Mouse (Mus musculus) hindbrain, postnatal 0 days (tissue): ENCODE measurements around the gene Ttc39a. TPM values are rescaled to one million over a fixed set of nuclear protein-coding genes. Genes with fewer than 3 reads are reported as not detected.

Experiments
- ATAC-seq: fragments of 200-750 bp; cut with Nextera tagmentation; 2 replicates; pipeline ENCODE4 v1.8.0; 2017; ENCODE audit warnings: mild to moderate bottlenecking, moderate TSS enrichment, moderate library complexity
- DNase-seq: peaks from one replicate; pipeline ENCODE4 v3.0.0-alpha.2; 2015; ENCODE audit warnings: low spot score
- H3K27ac ChIP-seq: fragments of 300-500 bp; sonication (generic); 2 replicates; pipeline ENCODE4 v1.5.1; 2014; ENCODE audit warnings: mild to moderate bottlenecking
- H3K27me3 ChIP-seq: fragments of 300-500 bp; sonication (generic); 2 replicates; pipeline ENCODE4 v1.6.1; 2014; ENCODE audit warnings: low read length, mixed read lengths; ENCODE audit not compliant: insufficient read depth
- H3K36me3 ChIP-seq: fragments of 300-500 bp; sonication (generic); 2 replicates; pipeline ENCODE4 v1.6.1; 2014; ENCODE audit warnings: low read length, mixed read lengths; ENCODE audit not compliant: insufficient read depth
- H3K4me1 ChIP-seq: fragments of 300-500 bp; sonication (generic); 2 replicates; pipeline ENCODE4 v1.6.1; 2014; ENCODE audit warnings: antibody characterized with exemption, low read length, mixed read lengths; ENCODE audit not compliant: insufficient read depth
- H3K4me2 ChIP-seq: fragments of 300-500 bp; sonication (generic); 2 replicates; pipeline ENCODE4 v1.6.1; 2014; ENCODE audit warnings: low read depth, mild to moderate bottlenecking, low read length, moderate library complexity, mixed read lengths
- H3K4me3 ChIP-seq: fragments of 300-500 bp; sonication (generic); 2 replicates; pipeline ENCODE4 v1.5.1; 2014; ENCODE audit warnings: low read length
- H3K9ac ChIP-seq: fragments of 300-500 bp; sonication (generic); replicated peaks from 2 replicates; pipeline ENCODE4 v1.6.1; 2014; ENCODE audit warnings: mild to moderate bottlenecking, low read length, moderate library complexity, mixed read lengths
- H3K9me3 ChIP-seq: fragments of 300-500 bp; sonication (generic); 2 replicates; pipeline ENCODE4 v1.6.1; 2016; ENCODE audit warnings: low read length, mixed read lengths
- CTCF ChIP-seq: IDR thresholded peaks from 2 replicates; pipeline ENCODE4 v1.5.1; 2016; ENCODE audit warnings: antibody characterized with exemption, control low read depth, low read depth
- WGBS: fragments of 180-500 bp; shearing (Covaris S2); extraction: QIAGEN DNeasy Blood & Tissue Kit; methylation state at CpG from one replicate; pipeline ENCODE4 v1.1.7; 2014; 5-methylcytosine and 5-hydroxymethylcytosine counted together
- polyA plus RNA-seq: library from polyadenylated mRNA; unstranded; fragments of >200 nt; fragmentation: Nextera tagmentation; extraction: Ambion mirVana; gene quantifications from 2 replicates; pipeline ENCODE4 v1.2.1, GENCODE M21; 2015
- total RNA-seq: library from RNA; depleted of rRNA; stranded (reverse); fragments of >200 nt; gene quantifications from 2 replicates; pipeline ENCODE4 v1.2.3, GENCODE M21; 2014

Ttc39a gene
- total and polyA plus RNA-seq, 2 experiments from 2014 or later, result 6.4 to 6.8 TPM

DNA sequence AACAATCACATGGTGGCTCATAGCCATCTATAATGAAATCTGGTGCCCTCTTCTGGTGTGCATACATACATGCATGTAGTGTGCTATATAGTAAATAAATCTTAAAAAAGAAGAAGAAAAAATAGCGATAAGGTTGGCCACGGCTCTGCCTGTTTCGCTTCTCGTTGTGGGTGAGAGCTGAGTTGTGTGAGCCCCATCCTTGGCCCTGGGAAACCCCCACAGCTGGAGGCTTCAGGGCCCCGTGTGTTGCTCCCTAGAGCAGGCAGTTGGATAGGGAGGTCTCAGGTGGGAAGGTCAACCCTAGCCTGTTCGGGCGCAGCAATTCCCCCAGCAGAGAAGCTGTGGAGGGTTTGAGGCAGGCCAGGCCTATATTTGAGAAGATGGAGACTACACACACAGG, 23.8 kb downstream of the Ttc39a start:
- Histone ChIP-seq H3K9ac (no peak overlapping the region), H3K27me3 (no peaks in the 10 kb centered on the region), H3K27ac (no peak overlapping the region), H3K4me2 (no peak overlapping the region), H3K9me3 (no peaks in the 10 kb centered on the region), H3K36me3 (no peaks in the 10 kb centered on the region), H3K4me3 (no peak overlapping the region), H3K4me1 (no peaks in the 10 kb centered on the region)
- TF ChIP-seq CTCF, result no peak
- 93% methylated on average over 7 of the region's 7 CpGs for WGBS
- DNase-seq, result no peak
- ATAC-seq, result no peak

DNA sequence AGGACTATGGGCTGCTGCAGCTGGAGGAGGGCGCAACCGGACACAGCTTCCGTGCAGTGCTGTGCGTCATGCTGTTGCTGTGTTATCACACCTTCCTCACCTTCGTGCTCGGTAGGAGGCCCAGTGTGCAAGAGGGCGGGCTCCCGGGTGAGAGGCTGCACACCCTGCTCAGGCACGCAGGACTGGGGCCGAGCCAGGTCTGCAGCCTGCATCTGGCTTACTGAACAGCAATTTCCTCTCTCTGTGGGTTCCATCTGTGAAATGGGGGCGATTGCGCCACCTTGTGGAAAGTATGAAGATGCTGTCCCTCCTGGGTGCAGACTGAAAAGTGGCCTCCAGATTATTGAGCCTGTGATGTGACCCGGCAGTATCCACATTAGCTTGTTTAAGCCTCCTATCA, 24.4 kb downstream of the Ttc39a start:
- Histone ChIP-seq H3K27me3 (no peaks in the 10 kb centered on the region), H3K4me3 (no peak overlapping the region), H3K36me3 (no peaks in the 10 kb centered on the region), H3K27ac (no peak overlapping the region), H3K4me1 (no peaks in the 10 kb centered on the region), H3K9ac (no peak overlapping the region), H3K4me2 (no peak overlapping the region), H3K9me3 (no peaks in the 10 kb centered on the region)
- 52% methylated on average over 13 of the region's 13 CpGs for WGBS
- ATAC-seq (0 out of 2 replicates have a peak, but pooled peaks have one; percentile 16), DNase-seq (peak; percentile 53)
- peak; percentile 68 for TF ChIP-seq CTCF

GRCm38 (mm10) chr4:109432668-109433375, 26.4 kb downstream of the Ttc39a start:
- ATAC-seq (peak; percentile 13; the same call in 1 of the 2 replicates), DNase-seq (no peak)
- no peak overlapping the region for H3K9ac ChIP-seq
- no peaks in the 10 kb centered on the region for H3K4me1 ChIP-seq
- no peak for TF ChIP-seq CTCF
- H3K27me3 ChIP-seq, result no peaks in the 10 kb centered on the region
- no peak overlapping the region for H3K4me2 ChIP-seq
- H3K9me3 ChIP-seq, result no peaks in the 10 kb centered on the region
- H3K4me3 ChIP-seq, result no peak overlapping the region
- H3K27ac ChIP-seq, result no peak overlapping the region
- no peaks in the 10 kb centered on the region for H3K36me3 ChIP-seq
- WGBS, result 76% methylated on average over 16 of the region's 16 CpGs

DNA sequence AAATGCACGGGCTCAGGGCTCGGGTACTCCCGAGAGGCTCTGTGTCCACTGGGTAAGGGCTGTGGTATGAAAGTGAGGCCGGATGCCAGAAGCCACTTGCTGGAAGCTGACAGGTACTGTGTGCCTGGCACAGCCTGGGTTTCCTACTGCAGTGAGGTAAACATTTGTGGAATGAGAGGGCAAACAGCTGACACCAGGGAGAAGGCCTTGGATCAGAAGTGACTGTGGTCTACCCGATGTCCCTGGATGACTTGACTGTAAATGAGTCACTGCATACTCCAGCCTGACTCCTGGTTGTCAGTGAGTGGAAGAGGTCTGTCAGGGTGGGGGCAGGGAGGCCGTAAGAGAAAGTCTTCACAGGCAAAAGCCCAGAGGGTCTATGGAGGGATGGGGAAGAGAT, 27.2 kb downstream of the Ttc39a start:
- no peak overlapping the region for H3K9ac ChIP-seq
- H3K27me3 ChIP-seq, result no peaks in the 10 kb centered on the region
- DNase-seq, result no peak
- no peak for ATAC-seq
- no peaks in the 10 kb centered on the region for H3K36me3 ChIP-seq
- no peaks in the 10 kb centered on the region for H3K4me1 ChIP-seq
- H3K4me2 ChIP-seq, result no peak overlapping the region
- WGBS, result 70% methylated on average over 6 of the region's 6 CpGs
- H3K4me3 ChIP-seq, result no peak overlapping the region
- H3K27ac ChIP-seq, result no peak overlapping the region
- no peaks in the 10 kb centered on the region for H3K9me3 ChIP-seq
- no peak for TF ChIP-seq CTCF

DNA sequence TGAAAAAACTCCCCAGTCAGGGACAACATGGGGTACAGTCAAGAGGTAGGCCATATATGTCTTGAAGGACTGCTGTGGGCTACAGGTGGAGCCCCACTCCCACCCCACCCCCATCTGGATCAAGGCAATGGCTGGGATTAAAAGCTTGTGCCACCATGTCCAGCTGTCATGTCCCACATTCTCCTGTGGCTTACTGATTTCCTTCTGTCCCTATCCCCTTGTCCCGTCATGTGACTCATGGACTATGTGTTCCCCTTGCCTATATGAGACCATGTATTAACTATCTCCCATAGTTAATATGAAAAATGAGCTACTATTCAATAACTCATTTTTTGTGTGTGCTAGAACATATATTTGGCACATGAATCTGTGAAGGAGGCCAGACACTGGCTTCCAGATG, 27.8 kb downstream of the Ttc39a start:
- no peak for TF ChIP-seq CTCF
- H3K27me3 ChIP-seq, result no peaks in the 10 kb centered on the region
- no peaks in the 10 kb centered on the region for H3K36me3 ChIP-seq
- H3K9me3 ChIP-seq, result no peaks in the 10 kb centered on the region
- no peak overlapping the region for H3K4me3 ChIP-seq
- WGBS, result 95% methylated on average over 1 of the region's 1 CpGs
- H3K9ac ChIP-seq, result no peak overlapping the region
- ATAC-seq (no peak), DNase-seq (no peak)
- no peak overlapping the region for H3K27ac ChIP-seq
- H3K4me2 ChIP-seq, result no peak overlapping the region
- no peaks in the 10 kb centered on the region for H3K4me1 ChIP-seq

- Histone ChIP-seq H3K27me3 (no peaks in the 10 kb centered on the region), H3K4me1 (no peaks in the 10 kb centered on the region), H3K36me3 (no peaks in the 10 kb centered on the region), H3K27ac (no peak overlapping the region), H3K9me3 (no peaks in the 10 kb centered on the region), H3K4me3 (no peak overlapping the region), H3K9ac (no peak overlapping the region), H3K4me2 (no peak overlapping the region)
- ATAC-seq (peak; percentile 75), DNase-seq (peak; percentile 78)
- whole genome bisulfite sequencing, result 53% methylated on average over 9 of the region's 9 CpGs
- TF ChIP-seq CTCF, result peak; percentile 91
Measured at GRCm38 (mm10) chr4:109437913-109438878, 31.8 kb downstream of the Ttc39a start.
